Mouse (Mus musculus): Measurements from ENCODE around the gene Nudt4.

- no peak for TF ChIP-seq TAL1 (conservative IDR thresholded peaks at IDR 0.05; ENCODE audit: low read depth, low read length)
- TF ChIP-seq CTCF (IDR thresholded peaks at IDR 0.05; ENCODE audit: low read depth, low read length), result no peak
- TF ChIP-seq GATA2 (IDR thresholded peaks at IDR 0.05; ENCODE audit: borderline replicate concordance, low read depth, low read length), result no peak
- no peak for TF ChIP-seq GATA1 (IDR thresholded peaks at IDR 0.05; ENCODE audit: borderline replicate concordance, low read length)
Observed at GRCm38 (mm10) chr10:95562395-95562794, 1.6 kb downstream of the Nudt4 start.
